Mouse (Mus musculus) brain, embryonic 14.5 days (tissue): ENCODE measurements around the gene Btbd9.

Source experiments
- CTCF ChIP-seq: fragments of 200-500 bp; IDR thresholded peaks from 2 replicates; pipeline ENCODE4 v1.5.1; 2012; ENCODE audit warnings: inconsistent platforms, mild to moderate bottlenecking, moderate library complexity, borderline replicate concordance; ENCODE audit not compliant: insufficient read depth, insufficient read length; ENCODE audit errors: extremely low read depth
- POLR2A ChIP-seq: fragments of 200-500 bp; IDR thresholded peaks from 2 replicates; pipeline ENCODE4 v1.6.1; 2012; ENCODE audit warnings: mild to moderate bottlenecking, inconsistent platforms, borderline replicate concordance; ENCODE audit not compliant: poor library complexity, insufficient read depth, insufficient read length, severe bottlenecking; ENCODE audit errors: extremely low read depth

DNA sequence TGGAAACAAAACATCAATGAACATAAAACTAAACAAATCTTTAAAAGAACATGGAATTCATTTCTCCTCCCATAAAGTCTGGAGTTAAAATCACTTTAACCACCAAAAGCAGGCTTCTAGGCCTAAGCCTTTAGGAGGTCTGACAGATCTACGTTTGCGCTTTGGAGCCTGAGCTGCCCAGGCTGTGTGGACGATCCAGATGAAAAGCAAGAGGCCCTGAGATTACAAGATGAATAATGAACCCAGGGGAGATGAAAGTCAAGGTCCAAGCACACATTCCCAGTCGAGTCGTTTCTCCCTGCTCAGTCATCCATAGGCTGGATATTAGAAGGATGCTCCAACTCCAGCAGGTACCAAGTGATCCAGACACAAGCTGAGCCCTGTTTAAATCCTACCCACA lies 39.6 kb downstream of the Btbd9 start:
- TF ChIP-seq CTCF (no peak), POLR2A (no peak)
